Mouse (Mus musculus): ENCODE results near the gene Tmc4.

DNA sequence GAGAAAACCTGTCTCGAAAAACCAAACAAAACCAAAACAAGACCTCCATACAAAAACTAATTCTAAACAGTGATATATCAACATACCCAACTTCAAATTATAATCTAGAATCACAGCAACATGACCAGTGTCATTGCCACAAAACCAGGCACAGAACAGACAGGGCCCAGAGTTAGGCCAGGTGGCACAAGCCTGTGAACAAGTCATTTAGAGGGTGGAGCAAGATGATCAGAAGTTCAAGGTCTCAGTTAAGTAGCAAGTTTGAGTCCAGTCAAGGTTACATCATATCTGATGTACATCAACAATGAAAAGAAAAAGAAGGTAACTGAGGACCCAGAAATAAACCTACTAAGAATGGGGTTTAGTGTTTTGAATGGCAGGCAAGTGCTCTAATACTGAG is 31.6 kb upstream of the Tmc4 start:
- TF ChIP-seq CTCF (IDR thresholded peaks at IDR 0.05; ENCODE audit: control insufficient read depth, insufficient read depth, low read length) (no peak), POLR2A (IDR thresholded peaks at IDR 0.05; ENCODE audit: borderline replicate concordance, control insufficient read depth, low read depth, low read length) (no peak)

Measured in bone marrow, adult 2 months (tissue).